Mouse (Mus musculus) lung, postnatal 0 days (tissue): ENCODE results near the gene Lrrc18.

ENCODE experiments used
- CTCF ChIP-seq: IDR thresholded peaks from 2 replicates; pipeline ENCODE4 v1.5.1; 2016; ENCODE audit warnings: antibody characterized with exemption, mild to moderate bottlenecking
- EP300 ChIP-seq: IDR thresholded peaks from 2 replicates; pipeline ENCODE4 v1.6.1; 2016; ENCODE audit warnings: antibody characterized with exemption, mild to moderate bottlenecking, control low read depth

- TF ChIP-seq CTCF (no peak), EP300 (no peak)
These were observed 13.9 kb downstream of the Lrrc18 start for GRCm38 (mm10) chr14:33005114-33005513.
